Mouse (Mus musculus): ENCODE data around the gene Pola1. TPM values are rescaled to one million over a fixed set of nuclear protein-coding genes. Genes with fewer than 3 reads are reported as not detected.

Gene Pola1
- polyA plus RNA-seq, 1 experiment = 2.2 TPM

GRCm38 (mm10) chrX:93294736-93295490, 337.0 kb downstream of the Pola1 start:
- Histone ChIP-seq H3K4me3 (replicated peaks) (peak overlapping the region; percentile 42), H3K36me3 (replicated peaks; ENCODE audit: low read length) (no peaks in the 10 kb centered on the region), H3K9me3 (peaks cover 6% of the 10 kb centered on the region), H3K4me1 (peaks cover 48% of the 10 kb centered on the region), H3K27me3 (replicated peaks) (peaks cover 95% of the 10 kb centered on the region)
- TF ChIP-seq FLI1 (IDR thresholded peaks at IDR 0.05; ENCODE audit: low read length) (no peak), GATA1 (IDR thresholded peaks at IDR 0.05; ENCODE audit: borderline replicate concordance, low read length) (no peak)

GRCm38 (mm10) chrX:93292031-93292430, 339.9 kb downstream of the Pola1 start:
- no peaks in the 10 kb centered on the region for H3K36me3 ChIP-seq (replicated peaks; ENCODE audit: low read length)
- H3K27me3 ChIP-seq (replicated peaks) = peaks cover 94% of the 10 kb centered on the region
- peaks cover 48% of the 10 kb centered on the region for H3K4me1 ChIP-seq
- no peak overlapping the region for H3K4me3 ChIP-seq (replicated peaks)
- peaks cover 9% of the 10 kb centered on the region for H3K9me3 ChIP-seq
- TF ChIP-seq FLI1 (IDR thresholded peaks at IDR 0.05; ENCODE audit: low read length) (no peak), GATA1 (IDR thresholded peaks at IDR 0.05; ENCODE audit: borderline replicate concordance, low read length) (no peak)

- Histone ChIP-seq H3K9me3 (peaks cover 15% of the 10 kb centered on the region), H3K4me1 (peaks cover 50% of the 10 kb centered on the region), H3K27me3 (replicated peaks) (peaks cover 95% of the 10 kb centered on the region), H3K4me3 (replicated peaks) (peak overlapping the region; percentile 91), H3K36me3 (replicated peaks; ENCODE audit: low read length) (no peaks in the 10 kb centered on the region)
- TF ChIP-seq FLI1 (IDR thresholded peaks at IDR 0.05; ENCODE audit: low read length) (no peak), GATA1 (IDR thresholded peaks at IDR 0.05; ENCODE audit: borderline replicate concordance, low read length) (no peak)
Measured at GRCm38 (mm10) chrX:93289851-93290380, 342.0 kb downstream of the Pola1 start.

GRCm38 (mm10) chrX:93289076-93289475, 342.9 kb downstream of the Pola1 start:
- no peak for TF ChIP-seq GATA1 (IDR thresholded peaks at IDR 0.05; ENCODE audit: borderline replicate concordance, low read length)
- Histone ChIP-seq H3K4me3 (replicated peaks) (peak overlapping the region; percentile 91), H3K27me3 (replicated peaks) (peaks cover 95% of the 10 kb centered on the region), H3K36me3 (replicated peaks; ENCODE audit: low read length) (no peaks in the 10 kb centered on the region), H3K4me1 (peaks cover 46% of the 10 kb centered on the region), H3K9me3 (peaks cover 15% of the 10 kb centered on the region)

GRCm38 (mm10) chrX:93288339-93288738, 343.6 kb downstream of the Pola1 start:
- Histone ChIP-seq H3K9me3 (peaks cover 15% of the 10 kb centered on the region), H3K27me3 (replicated peaks) (peaks cover 88% of the 10 kb centered on the region), H3K36me3 (replicated peaks; ENCODE audit: low read length) (no peaks in the 10 kb centered on the region), H3K4me3 (replicated peaks) (peak overlapping the region; percentile 91), H3K4me1 (peaks cover 46% of the 10 kb centered on the region)
- TF ChIP-seq FLI1 (IDR thresholded peaks at IDR 0.05; ENCODE audit: low read length) (no peak), GATA1 (IDR thresholded peaks at IDR 0.05; ENCODE audit: borderline replicate concordance, low read length) (no peak)

GRCm38 (mm10) chrX:93286291-93286893, 345.6 kb downstream of the Pola1 start, which contains the start of gene Arx:
TSS of gene Arx (plus strand) at chrX:93286445.
- Histone ChIP-seq H3K4me1 (peaks cover 59% of the 10 kb centered on the region), H3K27me3 (replicated peaks) (peaks cover 88% of the 10 kb centered on the region), H3K36me3 (replicated peaks; ENCODE audit: low read length) (no peaks in the 10 kb centered on the region), H3K4me3 (replicated peaks) (peak within 1 kb of the TSS; percentile 87), H3K9me3 (peaks cover 15% of the 10 kb centered on the region)
- TF ChIP-seq FLI1 (IDR thresholded peaks at IDR 0.05; ENCODE audit: low read length) (no peak), GATA1 (IDR thresholded peaks at IDR 0.05; ENCODE audit: borderline replicate concordance, low read length) (no peak)

DNA sequence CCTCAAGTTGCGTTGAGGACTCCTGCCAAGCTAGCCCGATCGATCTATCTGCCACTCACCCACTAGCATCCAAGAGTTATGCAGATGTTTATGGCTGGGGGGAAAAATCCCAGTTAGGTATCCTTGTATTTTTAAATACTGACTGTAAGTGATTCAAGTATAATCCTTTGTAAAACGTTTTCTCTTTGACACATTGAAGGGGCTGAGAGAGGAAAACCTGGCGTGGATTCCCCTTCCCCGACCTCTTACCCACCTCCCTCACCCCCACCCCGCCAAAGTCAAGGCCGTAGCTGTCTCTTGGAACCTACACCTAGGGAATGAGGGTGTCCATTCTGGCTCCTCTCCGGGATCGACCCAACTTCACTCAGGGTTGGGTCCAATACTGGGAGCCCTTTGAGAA, 346.9 kb downstream of the Pola1 start:
- TF ChIP-seq GATA1 (IDR thresholded peaks at IDR 0.05; ENCODE audit: borderline replicate concordance, low read length) (no peak), FLI1 (IDR thresholded peaks at IDR 0.05; ENCODE audit: low read length) (no peak)
- Histone ChIP-seq H3K36me3 (replicated peaks; ENCODE audit: low read length) (no peaks in the 10 kb centered on the region), H3K27me3 (replicated peaks) (peaks cover 79% of the 10 kb centered on the region)

DNA sequence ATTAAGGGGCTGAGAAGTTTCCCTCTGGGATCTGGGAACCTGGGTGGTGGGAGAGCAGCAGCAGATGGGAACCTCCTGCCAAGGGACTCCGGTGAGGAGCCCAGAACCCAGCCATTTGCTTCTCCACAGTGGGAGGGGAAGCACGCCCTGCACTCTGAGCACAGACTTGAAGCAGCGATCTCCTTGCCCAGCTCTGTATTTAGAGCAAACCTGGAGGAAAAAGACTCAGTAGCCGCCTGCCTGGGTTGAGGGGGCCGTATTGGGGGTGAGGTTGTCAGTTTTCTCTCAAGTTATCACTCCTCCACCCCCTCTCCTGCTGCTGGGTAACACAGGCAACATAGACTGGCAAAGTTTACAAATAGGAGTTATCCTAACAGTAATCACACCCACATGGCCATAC, 350.2 kb downstream of the Pola1 start:
- no peaks in the 10 kb centered on the region for H3K36me3 ChIP-seq (replicated peaks; ENCODE audit: low read length)
- peak overlapping the region; percentile 88 for H3K4me3 ChIP-seq (replicated peaks)
- H3K4me1 ChIP-seq = peaks cover 34% of the 10 kb centered on the region
- peaks cover 6% of the 10 kb centered on the region for H3K9me3 ChIP-seq
- H3K27me3 ChIP-seq (replicated peaks) = peaks cover 66% of the 10 kb centered on the region
- no peak for TF ChIP-seq FLI1 (IDR thresholded peaks at IDR 0.05; ENCODE audit: low read length)
- TF ChIP-seq GATA1 (IDR thresholded peaks at IDR 0.05; ENCODE audit: borderline replicate concordance, low read length) = no peak

More for the DNA sequence above, 346.9 kb downstream of the Pola1 start:
- Histone ChIP-seq H3K9me3 (peaks cover 15% of the 10 kb centered on the region), H3K4me3 (replicated peaks) (peak overlapping the region; percentile 62), H3K4me1 (peaks cover 55% of the 10 kb centered on the region)

DNA sequence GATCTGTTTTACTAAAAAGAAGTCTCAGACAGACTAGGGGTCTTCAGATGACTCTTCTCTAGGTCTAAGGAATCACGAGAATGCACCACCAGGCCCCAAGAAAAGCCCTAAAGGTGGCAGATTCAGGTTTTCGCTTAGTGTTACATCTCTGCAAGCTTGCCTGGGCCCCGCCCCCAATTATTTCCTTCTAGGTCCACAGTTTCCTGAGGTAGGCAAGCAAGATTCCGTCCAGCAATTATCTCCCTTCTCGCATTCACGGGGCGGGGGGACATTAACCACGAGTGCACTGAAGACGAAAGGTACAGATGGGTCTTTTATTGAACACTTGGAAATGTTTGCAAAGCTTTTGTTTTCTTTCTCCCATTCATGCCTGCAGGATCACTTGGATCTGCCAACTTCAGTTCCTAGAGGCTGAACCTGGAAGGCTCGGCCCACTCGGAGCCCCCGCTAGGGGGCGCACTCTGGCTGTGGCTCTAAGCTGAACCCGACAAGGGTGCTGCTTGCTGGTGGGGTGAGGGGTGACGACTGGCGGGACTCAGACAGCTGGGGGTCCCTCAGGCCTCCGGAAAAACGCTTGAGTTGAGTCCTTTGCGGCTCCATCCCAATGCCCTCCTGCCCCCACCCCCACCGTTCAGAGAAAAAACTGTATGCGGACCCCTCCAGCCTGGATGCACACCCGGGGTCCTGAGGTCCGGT, 350.8 kb downstream of the Pola1 start:
- TF ChIP-seq GATA1 (IDR thresholded peaks at IDR 0.05; ENCODE audit: borderline replicate concordance, low read length) = no peak
- TF ChIP-seq FLI1 (IDR thresholded peaks at IDR 0.05; ENCODE audit: low read length) = no peak
- Histone ChIP-seq H3K36me3 (replicated peaks; ENCODE audit: low read length) (no peaks in the 10 kb centered on the region), H3K9me3 (peaks cover under 1% of the 10 kb centered on the region; the same call in 1 of the 2 replicates), H3K27me3 (replicated peaks) (peaks cover 62% of the 10 kb centered on the region), H3K4me3 (replicated peaks) (peak overlapping the region; percentile 88), H3K4me1 (peaks cover 28% of the 10 kb centered on the region)

Data from megakaryocyte, embryonic 14.5 days (primary cell).